Mouse (Mus musculus): ENCODE data around the gene Gm128.
A peak's percentile ranks its signal among the peaks of the same experiment; 100 is the strongest.

Gm128 gene

DNA sequence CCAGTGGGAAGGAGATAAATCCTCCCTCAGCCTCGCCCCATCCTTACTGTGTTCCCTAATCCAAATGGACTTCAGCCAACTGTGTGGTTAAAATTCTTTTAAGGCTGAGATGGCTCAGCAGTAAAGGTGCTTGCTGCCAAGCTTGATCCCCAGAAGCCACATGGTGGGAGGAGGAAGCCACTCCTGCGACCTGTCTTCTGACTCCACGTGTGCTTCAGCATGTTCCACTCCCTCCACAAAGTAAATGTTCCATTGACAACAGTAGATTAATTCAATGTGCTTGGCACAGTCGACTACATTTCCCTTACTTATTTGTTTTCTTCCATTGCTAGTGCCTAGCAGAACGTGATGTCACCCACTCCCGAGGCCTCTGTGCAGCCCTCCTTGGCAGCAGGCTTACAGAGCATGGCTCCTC lies 46.7 kb downstream of the Gm128 start:
- DNase-seq (ENCODE audit: low spot score) = peak; percentile 22

Measured in adipocyte (in vitro differentiated cells).